ENCODE assay signal across 8 mouse cellular contexts in genomic region chr17:54298934-54299333, GRCm38 (mm10). TPM values are rescaled to one million over a fixed set of nuclear protein-coding genes. Genes with fewer than 3 reads are reported as not detected.
DNase-seq lines count a peak whose midpoint lies in the region; ATAC-seq and TF ChIP-seq lines count a peak whose summit lies in the region.
"Had no signal": no experiment of that assay in that cellular context is flagged by ENCODE, and none has a peak within 500 bp of the region (broad histone marks: within the 10 kb centered on the region; RNA-seq: fewer than 3 reads in every experiment).

Gene Slc5a7 (minus strand): TSS chr17:54299034.

- no peak within 1 kb of the TSS for H3K4me3 ChIP-seq in lung, postnatal 0 days (ENCODE audit: low read depth, low read length)
- H3K4me3 ChIP-seq in forebrain, embryonic 16.5 days (replicated peaks; ENCODE audit: low read length), result peak within 1 kb of the TSS; percentile 51
- H3K4me3 ChIP-seq in liver, embryonic 13.5 days (replicated peaks), result no peak within 1 kb of the TSS

- no peak for ATAC-seq in lung, postnatal 0 days
- ATAC-seq in forebrain, embryonic 16.5 days, result no peak
- no peak for ATAC-seq in liver, embryonic 13.5 days (ENCODE audit: low read depth)

- no peaks in the 10 kb centered on the region for H3K27me3 ChIP-seq in lung, postnatal 0 days (replicated peaks; ENCODE audit: insufficient read depth, low read length)
- no peaks in the 10 kb centered on the region for H3K27me3 ChIP-seq in forebrain, embryonic 16.5 days (replicated peaks; ENCODE audit: control insufficient read depth, insufficient read depth, low read length)
- 0 out of 2 replicates have a peak, but pooled peaks cover 4% of the 10 kb centered on the region for H3K27me3 ChIP-seq in liver, embryonic 13.5 days

- no peak for DNase-seq in lung, postnatal 0 days (ENCODE audit: low spot score)
- no peak for DNase-seq in lung, postnatal 4 days
- DNase-seq in liver, embryonic 13.5 days, result no peak
- DNase-seq in thymus, postnatal 0 days (ENCODE audit: low spot score), result no peak
- DNase-seq in thymus, postnatal 25 days, result no peak
- no peak for DNase-seq in frontal cortex, postnatal 25 days (ENCODE audit: low spot score in 2 of 2)
- DNase-seq: cerebellum, adult 9-11 months had no signal

- peak within 1 kb of the TSS; percentile 42 for H3K4me2 ChIP-seq in lung, postnatal 0 days (replicated peaks; ENCODE audit: low read depth, low read length)
- H3K4me2 ChIP-seq in forebrain, embryonic 16.5 days (ENCODE audit: low read length), result peak within 1 kb of the TSS; percentile 97
- H3K4me2 ChIP-seq in liver, embryonic 13.5 days, result peak within 1 kb of the TSS; percentile 38

- no peaks in the 10 kb centered on the region for H3K9me3 ChIP-seq in lung, postnatal 0 days (ENCODE audit: low read length)
- H3K9me3 ChIP-seq in forebrain, embryonic 16.5 days (ENCODE audit: control insufficient read depth, low read length), result no peaks in the 10 kb centered on the region
- H3K9me3 ChIP-seq in liver, embryonic 13.5 days (replicated peaks), result no peaks in the 10 kb centered on the region

- no peak within 1 kb of the TSS for H3K9ac ChIP-seq in lung, postnatal 0 days (replicated peaks; ENCODE audit: low read depth)
- H3K9ac ChIP-seq in forebrain, embryonic 16.5 days (replicated peaks; ENCODE audit: low read depth, low read length), result peak within 1 kb of the TSS; percentile 59
- H3K9ac ChIP-seq in liver, embryonic 13.5 days, result no peak within 1 kb of the TSS

- no peaks in the 10 kb centered on the region for H3K36me3 ChIP-seq in lung, postnatal 0 days (ENCODE audit: insufficient read depth, low read length)
- H3K36me3 ChIP-seq in forebrain, embryonic 16.5 days (ENCODE audit: control insufficient read depth, insufficient read depth), result no peaks in the 10 kb centered on the region
- no peaks in the 10 kb centered on the region for H3K36me3 ChIP-seq in liver, embryonic 13.5 days

- TF ChIP-seq EP300 in lung, postnatal 0 days (IDR thresholded peaks at IDR 0.05), result no peak

- WGBS in lung, postnatal 0 days, result 56% methylated on average over 1 of the region's 1 CpGs
- 44% methylated on average over 1 of the region's 1 CpGs for WGBS in forebrain, embryonic 16.5 days
- 29% methylated on average over 1 of the region's 1 CpGs for WGBS in liver, embryonic 13.5 days (ENCODE audit: insufficient replicate concordance)

- no peaks in the 10 kb centered on the region for H3K4me1 ChIP-seq in lung, postnatal 0 days (ENCODE audit: insufficient read depth, low read depth, low read length)
- H3K4me1 ChIP-seq in forebrain, embryonic 16.5 days (replicated peaks; ENCODE audit: control insufficient read depth, insufficient read depth, low read length), result peaks cover 5% of the 10 kb centered on the region
- no peaks in the 10 kb centered on the region for H3K4me1 ChIP-seq in liver, embryonic 13.5 days (replicated peaks)

- H3K27ac ChIP-seq in lung, postnatal 0 days (ENCODE audit: low read length), result no peak within 1 kb of the TSS
- H3K27ac ChIP-seq in forebrain, embryonic 16.5 days (ENCODE audit: low read length), result no peak within 1 kb of the TSS
- H3K27ac ChIP-seq in liver, embryonic 13.5 days, result no peak within 1 kb of the TSS

- no peak for TF ChIP-seq CTCF in lung, postnatal 0 days (IDR thresholded peaks at IDR 0.05)

RNA-seq across cellular contexts. Expression of gene Slc5a7, which starts in this region (rescaled TPM):
- 0.02 and 0.04 TPM in 2 replicates for polyA plus RNA-seq in lung, postnatal 0 days (2015; fragmentation: Nextera tagmentation; extraction: Ambion mirVana)
- polyA plus RNA-seq in forebrain, embryonic 16.5 days (2015; fragmentation: Nextera tagmentation; extraction: Ambion mirVana), result 0.82 and 1.4 TPM in 2 replicates
- 0.02 and 0.07 TPM in 2 replicates for polyA plus RNA-seq in liver, embryonic 13.5 days (2015; fragmentation: Nextera tagmentation; extraction: Ambion mirVana)
- 0.03 TPM in 1 of 2 replicates, not detected in the other for polyA plus RNA-seq in thymus, postnatal 0 days (2015; fragmentation: Nextera tagmentation; extraction: Ambion mirVana)

Comparison
In these comparisons a context has a peak if more than half of its experiments do, and no peak if none do; other contexts are left out.
1. H3K4me2 ChIP-seq: peak in every context shown above with its lines; median percentile 97 in forebrain, embryonic 16.5 days; 42 in lung, postnatal 0 days; 38 in liver, embryonic 13.5 days.